ENCODE assay signal across 13 mouse cellular contexts in the genomic region with DNA sequence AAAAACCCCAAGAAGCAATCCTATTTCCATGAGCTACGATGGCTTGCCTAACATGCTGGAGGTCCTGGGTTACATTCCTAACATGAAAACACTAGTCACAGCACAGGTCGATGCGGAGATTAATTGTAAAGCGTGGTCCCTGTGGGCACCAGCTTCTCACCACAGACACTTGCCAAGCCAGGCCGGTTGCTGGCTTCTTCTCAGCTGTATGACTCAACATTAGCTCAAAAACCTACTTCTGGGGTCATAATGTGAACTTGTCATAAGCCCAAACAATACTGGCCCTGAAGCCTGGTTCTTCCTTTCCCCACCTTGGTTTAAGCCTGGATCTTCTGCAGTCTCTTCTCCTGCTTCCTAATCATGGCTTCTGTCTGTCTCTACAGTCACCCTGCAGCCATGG. TPM values are rescaled to one million over a fixed set of nuclear protein-coding genes. Genes with fewer than 3 reads are reported as not detected.
"Had no signal": no experiment of that assay in that cellular context is flagged by ENCODE, and none has a peak within 500 bp of the region (broad histone marks: within the 10 kb centered on the region; RNA-seq: fewer than 3 reads in every experiment).

No protein-coding gene starts in this region.

- H3K4me3 ChIP-seq: left cerebral cortex, adult 2 months; limb, embryonic 15.5 days; liver, embryonic 12.5 days; midbrain, embryonic 10.5 days; stomach, embryonic 15.5 days had no signal

- H3K27ac ChIP-seq: left cerebral cortex, adult 2 months; limb, embryonic 15.5 days; liver, embryonic 12.5 days; midbrain, embryonic 10.5 days; stomach, embryonic 15.5 days had no signal

- DNase-seq: kidney, postnatal 10 days; lung, embryonic 14.5 days; lung, postnatal 10 days; lung, postnatal 4 days; right cerebral cortex, postnatal 14 days; thymus, adult 2 months; thymus, postnatal 25 days had no signal

- H3K27me3 ChIP-seq: limb, embryonic 15.5 days; stomach, embryonic 15.5 days had no signal

- H3K4me1 ChIP-seq: limb, embryonic 15.5 days; stomach, embryonic 15.5 days had no signal

- H3K9me3 ChIP-seq: limb, embryonic 15.5 days; liver, embryonic 12.5 days; midbrain, embryonic 10.5 days; stomach, embryonic 15.5 days had no signal

- H3K36me3 ChIP-seq: limb, embryonic 15.5 days; liver, embryonic 12.5 days; midbrain, embryonic 10.5 days; stomach, embryonic 15.5 days had no signal

RNA-seq across cellular contexts. Expression of gene F2rl1, which starts 59.9 kb away (rescaled TPM):
- polyA plus RNA-seq: neural tube, embryonic 14.5 days had no signal
